Mouse (Mus musculus): ENCODE results near the gene Dnase1l3. TPM values are rescaled to one million over a fixed set of nuclear protein-coding genes. Genes with fewer than 3 reads are reported as not detected.

Gene Dnase1l3
- not detected for polyA plus RNA-seq (2014; fragmentation: Illumina TruSeq; extraction: RNeasy Lipid Tissue Mini Kit (QIAGEN cat#74804); ENCODE audit: low read depth, low replicate concordance)

GRCm38 (mm10) chr14:7994271-7994767 is at the start of gene Dnase1l3:
Gene Dnase1l3 (minus strand): TSS chr14:7994573.

GRCm38 (mm10) chr14:8002432-8003092 is 8.2 kb upstream of the Dnase1l3 start, which contains the start of gene Abhd6:
Gene Abhd6 (plus strand): TSS chr14:8002902.

GRCm38 (mm10) chr14:7957049-7957448 is 37.3 kb downstream of the Dnase1l3 start, which contains the start of gene Gm45521:
Gene Gm45521 (plus strand): TSS chr14:7957288.

Other genes with a start within 250 kb of the Dnase1l3 start
- not detected for gene Gm26661, start 203.0 kb downstream of the Dnase1l3 start, polyA plus RNA-seq (2014; fragmentation: Illumina TruSeq; extraction: RNeasy Lipid Tissue Mini Kit (QIAGEN cat#74804); ENCODE audit: low read depth, low replicate concordance)
- 12.6 TPM for gene Flnb, start 176.6 kb downstream of the Dnase1l3 start, polyA plus RNA-seq (2014; fragmentation: Illumina TruSeq; extraction: RNeasy Lipid Tissue Mini Kit (QIAGEN cat#74804); ENCODE audit: low read depth, low replicate concordance)
- not detected for gene Gm45521, start 37.3 kb downstream of the Dnase1l3 start, polyA plus RNA-seq (2014; fragmentation: Illumina TruSeq; extraction: RNeasy Lipid Tissue Mini Kit (QIAGEN cat#74804); ENCODE audit: low read depth, low replicate concordance)
- 10.0 TPM for gene Abhd6, start 8.3 kb upstream of the Dnase1l3 start, polyA plus RNA-seq (2014; fragmentation: Illumina TruSeq; extraction: RNeasy Lipid Tissue Mini Kit (QIAGEN cat#74804); ENCODE audit: low read depth, low replicate concordance)
- 35.8 TPM for gene Rpp14, start 85.8 kb upstream of the Dnase1l3 start, polyA plus RNA-seq (2014; fragmentation: Illumina TruSeq; extraction: RNeasy Lipid Tissue Mini Kit (QIAGEN cat#74804); ENCODE audit: low read depth, low replicate concordance)
- gene Pxk, start 103.6 kb upstream of the Dnase1l3 start, polyA plus RNA-seq (2014; fragmentation: Illumina TruSeq; extraction: RNeasy Lipid Tissue Mini Kit (QIAGEN cat#74804); ENCODE audit: low read depth, low replicate concordance) = 25.0 TPM
- 840 TPM for gene Pdhb, start 178.5 kb upstream of the Dnase1l3 start, polyA plus RNA-seq (2014; fragmentation: Illumina TruSeq; extraction: RNeasy Lipid Tissue Mini Kit (QIAGEN cat#74804); ENCODE audit: low read depth, low replicate concordance)
- gene Kctd6, start 219.6 kb upstream of the Dnase1l3 start, polyA plus RNA-seq (2014; fragmentation: Illumina TruSeq; extraction: RNeasy Lipid Tissue Mini Kit (QIAGEN cat#74804); ENCODE audit: low read depth, low replicate concordance) = 13.6 TPM